Mouse (Mus musculus) forebrain, embryonic 10.5 days (tissue): ENCODE results near the gene Zfp592. TPM values are rescaled to one million over a fixed set of nuclear protein-coding genes. Genes with fewer than 3 reads are reported as not detected.

Experiments
- DNase-seq: peaks from one replicate; pipeline ENCODE4 v3.0.0-alpha.2; 2017; ENCODE audit warnings: low spot score; ENCODE audit errors: extremely low spot score
- H3K27ac ChIP-seq: fragments of 300-500 bp; sonication (generic); 2 replicates; pipeline ENCODE4 v1.5.1; 2016; ENCODE audit warnings: mild to moderate bottlenecking
- H3K27me3 ChIP-seq: fragments of 300-500 bp; sonication (generic); 2 replicates; pipeline ENCODE4 v1.6.1; 2016; ENCODE audit warnings: mild to moderate bottlenecking; ENCODE audit not compliant: poor library complexity, severe bottlenecking
- H3K36me3 ChIP-seq: fragments of 300-500 bp; sonication (generic); replicated peaks from 2 replicates; pipeline ENCODE4 v1.6.1; 2016; ENCODE audit warnings: mild to moderate bottlenecking, moderate library complexity
- H3K4me1 ChIP-seq: fragments of 300-500 bp; sonication (generic); 2 replicates; pipeline ENCODE4 v1.6.1; 2016
- H3K4me3 ChIP-seq: fragments of 300-500 bp; sonication (generic); 2 replicates; pipeline ENCODE4 v1.5.1; 2016; ENCODE audit warnings: mild to moderate bottlenecking, moderate library complexity
- H3K9me3 ChIP-seq: fragments of 300-500 bp; sonication (generic); 2 replicates; pipeline ENCODE4 v1.6.1; 2016; ENCODE audit warnings: mild to moderate bottlenecking, moderate library complexity
- WGBS: fragments of 180-500 bp; shearing (Covaris S2); methylation state at CpG from one replicate; pipeline ENCODE4 v1.1.7; 2016; 5-methylcytosine and 5-hydroxymethylcytosine counted together
- polyA plus RNA-seq: library from polyadenylated mRNA; unstranded; fragments of >200 nt; fragmentation: Nextera tagmentation; extraction: Ambion mirVana; gene quantifications from 2 replicates; pipeline ENCODE4 v1.2.1, GENCODE M21; 2016

The Zfp592 gene
- polyA plus RNA-seq, 1 experiment from 2014 or later, result 9.5 TPM

DNA sequence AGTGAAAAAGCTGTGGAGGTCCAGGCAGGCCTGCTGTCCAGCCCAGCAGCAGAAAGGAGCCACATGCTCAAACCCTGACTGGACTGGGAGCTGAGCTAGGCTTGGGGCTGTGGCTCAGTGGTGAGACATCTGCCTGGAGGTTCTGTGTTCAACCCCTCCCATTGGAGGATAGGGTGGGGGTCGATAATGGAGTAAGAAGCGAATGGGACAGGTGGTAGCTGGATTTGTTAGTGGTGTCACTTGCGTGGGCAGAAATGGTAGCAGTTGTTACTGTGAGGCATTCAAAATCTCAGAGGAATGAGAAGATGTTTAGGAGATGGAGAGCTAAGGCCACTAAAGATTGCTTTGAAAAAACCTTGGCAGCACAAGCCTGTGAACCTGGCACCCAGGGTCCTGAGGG is 54.4 kb downstream of the Zfp592 start:
- H3K36me3 ChIP-seq, result peaks cover 15% of the 10 kb centered on the region
- no peak overlapping the region for H3K27ac ChIP-seq
- WGBS, result 86% methylated on average over 3 of the region's 3 CpGs
- DNase-seq, result no peak
- H3K4me3 ChIP-seq, result no peak overlapping the region
- no peaks in the 10 kb centered on the region for H3K9me3 ChIP-seq
- H3K4me1 ChIP-seq, result no peaks in the 10 kb centered on the region
- H3K27me3 ChIP-seq, result no peaks in the 10 kb centered on the region

DNA sequence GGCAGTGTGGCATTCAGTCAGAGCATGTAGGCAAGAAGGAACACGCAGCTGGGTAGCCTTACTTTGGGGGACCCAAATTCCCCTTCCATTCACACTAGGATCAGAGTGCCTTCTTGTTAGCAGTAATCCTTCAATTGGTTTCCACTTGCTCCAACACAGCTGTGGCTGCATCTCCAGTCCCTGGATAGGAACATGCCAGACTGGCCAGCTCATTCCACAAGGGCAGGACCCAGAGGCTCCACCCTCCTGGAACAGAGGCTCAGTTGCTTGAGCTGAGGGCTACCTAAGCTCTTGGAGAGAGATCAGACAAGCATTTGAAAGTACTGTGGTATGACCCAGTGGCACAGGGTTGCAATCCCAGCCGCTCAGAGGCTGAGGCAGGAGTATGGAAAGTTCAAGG is 55.0 kb downstream of the Zfp592 start:
- H3K9me3 ChIP-seq, result no peaks in the 10 kb centered on the region
- no peaks in the 10 kb centered on the region for H3K27me3 ChIP-seq
- no peak overlapping the region for H3K27ac ChIP-seq
- H3K36me3 ChIP-seq, result peaks cover 9% of the 10 kb centered on the region
- DNase-seq, result no peak
- H3K4me3 ChIP-seq, result no peak overlapping the region
- no peaks in the 10 kb centered on the region for H3K4me1 ChIP-seq
- 79% methylated on average over 2 of the region's 2 CpGs for WGBS

DNA sequence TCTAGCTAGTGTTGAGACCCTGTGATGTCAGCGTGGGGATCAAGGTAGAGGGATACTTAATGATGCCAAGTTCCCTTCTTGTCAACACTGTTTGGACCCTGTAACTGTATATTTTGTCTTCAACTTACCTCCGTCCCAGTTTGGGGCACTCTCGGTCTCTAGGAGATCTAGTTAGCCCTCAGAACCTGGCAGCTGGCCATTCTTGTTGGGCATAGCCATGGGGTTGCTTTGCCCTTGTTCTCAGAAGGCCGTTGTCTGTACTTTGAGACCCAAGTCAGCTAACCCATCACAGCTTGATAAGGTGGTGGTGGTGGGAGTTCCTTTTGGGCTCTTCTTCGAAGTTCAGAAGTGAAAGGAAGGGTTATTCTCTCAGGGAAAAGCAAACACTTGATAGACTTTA is 56.5 kb downstream of the Zfp592 start:
- 86% methylated on average over 5 of the region's 5 CpGs for WGBS
- H3K4me1 ChIP-seq, result no peaks in the 10 kb centered on the region
- H3K4me3 ChIP-seq, result no peak overlapping the region
- no peak for DNase-seq
- no peaks in the 10 kb centered on the region for H3K36me3 ChIP-seq
- H3K9me3 ChIP-seq, result no peaks in the 10 kb centered on the region
- no peak overlapping the region for H3K27ac ChIP-seq
- H3K27me3 ChIP-seq, result no peaks in the 10 kb centered on the region

DNA sequence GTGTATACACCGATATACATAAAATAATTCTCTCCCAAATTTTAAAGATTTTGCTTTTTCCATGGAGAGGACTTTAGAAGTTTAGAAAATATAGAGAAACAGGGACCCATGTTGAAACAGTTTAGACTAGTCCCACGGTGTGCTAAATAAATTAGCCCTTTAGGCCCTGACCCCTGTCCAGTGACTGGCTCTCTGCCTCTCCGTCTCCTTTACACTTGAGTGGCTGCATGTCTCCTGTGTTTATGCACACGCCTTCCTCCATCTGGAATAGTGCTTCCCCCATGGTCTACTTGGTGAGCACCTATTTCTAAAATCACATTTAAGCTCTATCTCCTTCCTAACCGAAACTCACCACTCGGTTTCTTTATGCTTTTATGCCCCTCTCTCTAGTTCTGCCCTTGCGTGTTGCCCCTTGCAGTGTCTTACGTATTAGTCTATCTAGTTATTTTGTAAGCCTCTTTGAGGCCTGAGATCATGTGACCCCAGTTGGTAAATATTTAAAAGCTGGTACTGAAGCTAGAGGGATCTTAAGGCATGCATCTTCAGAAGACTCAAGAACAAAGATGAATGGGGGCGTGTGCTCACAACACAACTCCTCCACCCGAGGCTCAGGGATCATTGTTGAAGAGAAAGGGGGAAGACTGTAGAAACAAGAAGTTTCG is 62.4 kb downstream of the Zfp592 start:
- Histone ChIP-seq H3K4me3 (no peak overlapping the region), H3K4me1 (peaks cover 28% of the 10 kb centered on the region), H3K27me3 (no peaks in the 10 kb centered on the region; the same call in 1 of the 2 replicates), H3K9me3 (no peaks in the 10 kb centered on the region), H3K27ac (no peak overlapping the region), H3K36me3 (no peaks in the 10 kb centered on the region)
- DNase-seq, result no peak
- WGBS, result 86% methylated on average over 11 of the region's 11 CpGs

DNA sequence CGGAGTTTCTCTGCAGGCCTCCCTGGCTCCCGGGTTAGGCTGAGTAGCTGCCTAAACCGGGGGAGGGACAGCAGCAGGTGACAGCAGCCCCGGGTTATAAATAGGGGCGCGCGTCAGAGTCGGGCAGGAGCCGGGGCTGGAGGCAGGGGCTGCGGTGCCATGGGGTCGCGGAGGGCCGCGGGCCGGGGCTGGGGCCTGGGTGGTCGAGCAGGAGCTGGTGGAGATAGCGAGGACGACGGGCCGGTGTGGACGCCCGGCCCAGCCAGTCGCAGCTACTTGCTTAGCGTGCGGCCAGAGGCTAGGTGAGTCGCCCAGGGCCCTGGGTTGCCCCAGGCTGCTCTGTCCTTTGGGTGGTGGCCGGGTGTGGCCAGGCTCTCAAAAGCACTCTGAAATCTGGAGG is 64.0 kb downstream of the Zfp592 start, which contains the start of gene Alpk3:
TSS of gene Alpk3 (plus strand) at position 130 of the 400 bp plus-strand sequence.
- H3K4me3 ChIP-seq, result peak within 1 kb of the TSS; percentile 22; the same call in 1 of the 2 replicates
- peaks cover 28% of the 10 kb centered on the region for H3K4me1 ChIP-seq
- DNase-seq, result no peak
- WGBS, result 29% methylated on average over 27 of the region's 27 CpGs
- H3K27ac ChIP-seq, result peak within 1 kb of the TSS; percentile 70
- H3K9me3 ChIP-seq, result no peaks in the 10 kb centered on the region
- H3K27me3 ChIP-seq, result no peaks in the 10 kb centered on the region; the same call in 1 of the 2 replicates
- no peaks in the 10 kb centered on the region for H3K36me3 ChIP-seq

DNA sequence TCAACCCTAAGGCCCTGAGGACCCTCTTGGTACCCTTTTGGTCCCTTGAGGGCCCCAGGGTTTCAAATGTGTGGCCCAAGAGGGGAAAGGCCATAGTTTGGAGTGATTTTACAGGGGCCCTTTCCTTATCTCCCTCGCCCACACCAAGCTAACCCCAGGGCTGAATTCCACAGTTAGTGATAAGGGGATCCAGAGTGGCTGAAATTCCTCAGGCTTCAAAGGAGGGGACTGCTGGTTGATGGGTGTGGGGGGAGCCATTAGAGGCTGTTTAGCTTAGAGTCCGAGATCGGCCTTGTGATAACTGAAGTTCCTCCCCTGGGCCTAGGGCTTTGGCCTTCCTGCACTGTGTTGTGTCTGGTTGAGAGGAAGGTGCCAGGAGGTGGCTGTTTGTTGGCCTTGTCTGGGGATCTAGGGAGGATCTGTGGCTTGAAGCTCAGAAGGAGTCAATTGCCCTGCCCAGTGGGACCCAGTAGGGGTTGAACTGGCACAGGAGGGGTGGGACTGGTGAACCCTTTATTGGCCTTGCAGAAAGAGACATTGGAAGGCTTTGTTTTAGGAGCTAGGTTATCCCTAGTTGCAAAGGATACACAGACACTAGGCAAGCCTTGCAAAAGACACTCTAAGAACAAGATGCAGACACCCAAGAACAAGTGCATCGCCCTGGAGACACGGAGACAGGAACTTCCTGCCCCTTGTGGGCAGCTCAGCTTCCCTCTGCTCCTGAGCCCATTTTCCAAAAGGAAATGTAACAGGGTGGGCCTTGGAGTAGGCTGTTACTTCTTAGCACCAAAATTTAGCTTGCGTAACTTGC is 64.6 kb downstream of the Zfp592 start:
- Histone ChIP-seq H3K27ac (peak overlapping the region; percentile 70; the same call in 1 of the 2 replicates), H3K36me3 (no peaks in the 10 kb centered on the region), H3K27me3 (no peaks in the 10 kb centered on the region; the same call in 1 of the 2 replicates), H3K9me3 (no peaks in the 10 kb centered on the region), H3K4me3 (no peak overlapping the region), H3K4me1 (peaks cover 28% of the 10 kb centered on the region)
- no peak for DNase-seq
- 81% methylated on average over 6 of the region's 6 CpGs for WGBS

DNA sequence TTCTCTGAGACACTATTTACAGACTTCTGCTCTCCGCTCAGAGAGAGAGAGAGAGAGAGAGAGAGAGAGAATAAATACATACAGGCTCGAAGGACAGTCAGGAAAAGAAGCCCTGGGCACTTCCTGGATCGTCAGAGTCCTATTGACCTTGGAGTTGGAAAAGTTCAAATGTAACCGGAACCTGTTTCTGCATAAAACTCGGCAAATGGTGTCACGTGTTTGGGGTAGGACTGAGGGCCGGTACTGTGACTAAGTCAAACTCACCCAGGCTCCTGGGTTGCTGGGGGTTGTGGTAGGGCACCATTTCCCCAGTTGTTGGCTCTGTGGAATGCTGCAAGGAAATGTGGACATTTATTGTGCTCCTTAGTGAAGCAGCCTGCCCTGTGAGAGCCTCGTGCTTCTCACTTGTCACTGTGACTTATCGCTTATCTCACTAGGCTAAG is 65.3 kb downstream of the Zfp592 start:
- Histone ChIP-seq H3K4me3 (no peak overlapping the region), H3K4me1 (peaks cover 32% of the 10 kb centered on the region), H3K27me3 (no peaks in the 10 kb centered on the region; the same call in 1 of the 2 replicates), H3K27ac (0 out of 2 replicates have a peak overlapping the region, but pooled peaks have one; percentile 27), H3K36me3 (no peaks in the 10 kb centered on the region), H3K9me3 (no peaks in the 10 kb centered on the region)
- DNase-seq, result no peak
- 76% methylated on average over 9 of the region's 9 CpGs for WGBS

DNA sequence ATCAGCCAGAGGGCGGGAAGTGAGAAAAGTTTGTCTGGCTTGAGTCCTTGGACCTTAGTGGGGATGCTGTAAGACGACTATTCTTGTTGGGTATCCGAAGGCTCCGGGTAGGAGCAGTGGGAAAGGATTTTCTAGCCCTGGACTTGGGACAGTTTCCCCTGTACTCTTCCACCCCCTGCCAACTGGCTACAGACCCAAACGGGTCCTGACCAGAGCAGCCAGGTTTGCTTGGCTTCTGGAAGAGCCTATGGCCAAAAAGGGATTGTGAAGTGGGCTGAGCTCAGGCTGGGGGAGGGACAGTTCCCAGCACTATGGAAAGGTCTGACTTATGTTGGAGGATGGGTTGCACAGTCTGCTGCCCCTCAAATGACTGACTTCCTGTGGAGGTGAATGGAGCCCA is 65.9 kb downstream of the Zfp592 start:
- no peak for DNase-seq
- WGBS, result 73% methylated on average over 5 of the region's 5 CpGs
- no peaks in the 10 kb centered on the region for H3K36me3 ChIP-seq
- no peak overlapping the region for H3K27ac ChIP-seq
- H3K4me3 ChIP-seq, result no peak overlapping the region
- H3K27me3 ChIP-seq, result no peaks in the 10 kb centered on the region; the same call in 1 of the 2 replicates
- H3K4me1 ChIP-seq, result peaks cover 32% of the 10 kb centered on the region
- H3K9me3 ChIP-seq, result no peaks in the 10 kb centered on the region

DNA sequence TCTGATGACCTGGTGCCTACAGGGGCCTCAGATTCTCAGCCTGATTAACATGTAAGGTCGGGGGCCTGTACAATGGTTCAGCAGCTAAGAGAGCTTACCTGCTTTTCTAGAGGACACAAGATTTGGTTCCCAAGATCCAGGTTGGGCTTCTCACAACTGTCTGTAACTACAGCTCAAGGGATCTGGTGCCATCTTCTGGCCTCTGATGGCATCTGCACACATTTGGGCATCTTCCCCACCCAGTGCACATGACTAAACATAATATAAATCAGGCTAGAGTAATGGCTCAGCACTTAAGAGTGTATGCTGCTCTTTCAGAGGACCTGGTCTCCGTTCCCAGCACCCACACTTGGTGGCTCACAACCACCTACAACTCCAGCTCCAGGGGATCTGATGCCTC is 67.4 kb downstream of the Zfp592 start:
- Histone ChIP-seq H3K4me3 (no peak overlapping the region), H3K9me3 (no peaks in the 10 kb centered on the region), H3K4me1 (peaks cover 32% of the 10 kb centered on the region), H3K27ac (no peak overlapping the region), H3K27me3 (no peaks in the 10 kb centered on the region; the same call in 1 of the 2 replicates), H3K36me3 (no peaks in the 10 kb centered on the region)
- WGBS, result 79% methylated on average over 2 of the region's 2 CpGs
- DNase-seq, result no peak

DNA sequence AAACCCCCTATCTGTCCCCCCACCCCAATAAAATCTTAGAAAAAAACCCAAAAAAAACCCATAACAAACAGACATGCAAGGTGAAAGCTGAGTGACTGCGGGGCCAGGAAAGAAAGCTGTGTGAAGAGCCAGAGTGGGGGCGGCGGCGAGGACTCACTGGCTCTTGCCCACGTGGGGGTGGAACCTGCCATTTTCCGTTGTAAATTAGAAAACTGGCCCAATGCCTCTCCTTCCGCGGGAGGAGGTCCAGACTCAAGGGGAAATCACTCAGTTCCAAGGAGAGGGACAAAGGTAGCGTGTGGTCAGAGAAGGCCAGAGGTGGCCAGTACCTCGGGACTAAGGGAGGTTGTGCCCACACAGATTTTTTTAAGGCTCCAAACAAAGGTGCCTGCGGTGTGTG is 68.5 kb downstream of the Zfp592 start:
- Histone ChIP-seq H3K27me3 (no peaks in the 10 kb centered on the region; the same call in 1 of the 2 replicates), H3K9me3 (no peaks in the 10 kb centered on the region), H3K27ac (no peak overlapping the region), H3K4me3 (no peak overlapping the region), H3K36me3 (no peaks in the 10 kb centered on the region), H3K4me1 (peaks cover 35% of the 10 kb centered on the region)
- no peak for DNase-seq
- 90% methylated on average over 11 of the region's 11 CpGs for WGBS

DNA sequence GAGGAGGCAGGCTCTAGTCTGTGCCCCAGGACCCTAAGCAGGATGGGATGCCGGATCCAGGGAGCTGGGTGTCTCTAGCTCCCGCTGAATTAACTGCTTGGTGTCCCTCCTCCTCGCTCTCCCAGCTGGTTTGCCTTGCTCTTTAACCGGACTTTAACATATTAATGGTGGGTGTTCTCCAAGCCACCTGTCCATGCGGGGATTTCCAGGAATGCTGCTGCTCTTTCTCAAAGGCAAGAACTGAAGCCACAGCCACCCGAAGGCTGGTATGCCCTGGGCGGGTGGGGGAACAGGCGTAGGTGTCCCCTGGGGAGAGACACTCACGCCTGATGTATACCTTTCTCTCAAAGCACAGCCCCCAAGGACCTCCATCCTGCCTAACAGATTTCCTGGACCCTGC is 69.9 kb downstream of the Zfp592 start:
- H3K36me3 ChIP-seq, result no peaks in the 10 kb centered on the region
- no peaks in the 10 kb centered on the region for H3K9me3 ChIP-seq
- peaks cover 21% of the 10 kb centered on the region; the same call in 1 of the 2 replicates for H3K4me1 ChIP-seq
- no peak overlapping the region for H3K27ac ChIP-seq
- WGBS, result 70% methylated on average over 9 of the region's 9 CpGs
- no peaks in the 10 kb centered on the region for H3K27me3 ChIP-seq
- DNase-seq, result no peak
- no peak overlapping the region for H3K4me3 ChIP-seq

DNA sequence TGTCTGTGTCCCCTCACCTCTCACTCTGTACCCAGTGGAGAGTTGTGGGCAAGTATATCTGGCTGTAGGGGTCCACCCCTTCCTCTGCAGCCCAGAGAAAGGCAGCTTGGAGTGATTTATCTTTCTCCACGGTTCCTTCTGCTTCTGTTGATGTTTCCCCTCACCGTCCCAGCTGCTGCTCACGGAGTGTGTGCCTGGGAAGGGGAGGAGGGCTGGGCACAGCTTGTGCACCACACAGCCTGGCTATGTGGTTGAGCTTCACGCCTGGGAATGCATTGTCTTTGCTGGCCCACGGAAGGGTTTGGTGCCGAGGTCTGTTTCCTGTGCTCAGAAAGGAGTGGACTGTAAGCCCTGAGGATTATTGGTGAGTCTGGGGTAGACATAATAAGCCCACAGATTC is 73.2 kb downstream of the Zfp592 start:
- H3K27ac ChIP-seq, result no peak overlapping the region
- peaks cover 8% of the 10 kb centered on the region; the same call in 1 of the 2 replicates for H3K4me1 ChIP-seq
- DNase-seq, result no peak
- H3K36me3 ChIP-seq, result no peaks in the 10 kb centered on the region
- H3K9me3 ChIP-seq, result no peaks in the 10 kb centered on the region
- no peaks in the 10 kb centered on the region for H3K27me3 ChIP-seq
- WGBS, result 67% methylated on average over 6 of the region's 6 CpGs
- H3K4me3 ChIP-seq, result no peak overlapping the region

DNA sequence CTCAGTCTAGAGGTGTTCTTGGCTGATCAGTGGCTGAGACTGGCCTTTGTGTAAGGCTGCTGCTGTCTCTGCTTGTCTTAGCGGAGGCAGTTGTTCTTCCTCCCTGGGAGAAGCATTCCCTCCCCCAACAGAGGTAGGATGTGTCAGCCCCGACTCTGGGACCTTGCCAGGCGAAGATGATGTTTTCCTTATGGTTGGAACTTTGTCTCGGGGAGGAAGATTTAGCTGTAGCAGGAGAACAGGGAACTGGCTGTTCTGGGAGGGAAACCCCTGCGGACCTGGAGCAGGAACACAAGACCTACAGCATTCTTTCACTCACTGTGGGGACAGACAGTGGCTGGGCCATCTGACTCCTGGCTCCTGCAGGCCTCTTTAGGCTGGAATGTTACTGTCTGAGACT is 79.0 kb downstream of the Zfp592 start:
- WGBS, result 59% methylated on average over 5 of the region's 5 CpGs
- no peaks in the 10 kb centered on the region for H3K27me3 ChIP-seq
- no peak overlapping the region for H3K4me3 ChIP-seq
- peak overlapping the region; percentile 26; the same call in 1 of the 2 replicates for H3K27ac ChIP-seq
- no peaks in the 10 kb centered on the region for H3K9me3 ChIP-seq
- no peaks in the 10 kb centered on the region for H3K36me3 ChIP-seq
- DNase-seq, result no peak
- H3K4me1 ChIP-seq, result peaks cover 19% of the 10 kb centered on the region
